In the genomic region with DNA sequence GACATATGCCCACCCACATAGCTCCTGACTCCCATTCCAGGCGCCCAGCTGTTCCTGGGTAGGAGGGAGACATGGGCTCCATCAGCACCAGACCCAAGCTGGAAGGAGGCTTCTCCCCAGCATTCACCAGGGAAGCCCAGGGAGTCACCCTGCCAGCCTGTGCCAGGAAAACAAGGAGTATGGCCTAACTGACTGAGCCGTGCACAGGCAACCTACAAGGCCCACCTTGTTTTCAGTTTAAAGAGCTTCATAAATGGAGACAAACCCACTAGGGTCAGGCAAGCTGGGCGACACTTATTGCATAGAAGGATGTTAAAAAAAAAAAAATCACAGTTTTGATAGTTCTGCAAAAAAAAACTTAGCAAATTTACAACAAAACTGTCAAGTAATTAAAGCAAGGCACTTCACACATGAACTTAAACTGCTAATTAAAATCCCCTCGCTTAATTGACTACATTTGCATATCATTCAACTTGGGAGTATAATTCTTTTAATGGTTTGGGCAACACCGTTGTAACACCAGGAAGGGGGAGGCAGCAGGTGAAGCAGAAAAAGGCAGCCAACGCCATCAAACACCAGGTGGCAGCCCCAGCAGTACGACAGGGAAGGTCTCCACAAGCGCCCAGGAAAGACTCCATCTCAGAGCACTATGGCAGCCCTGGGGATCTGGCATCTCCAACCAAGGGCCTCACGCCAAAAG, we compare ENCODE assay signal across 11 mouse cellular contexts. TPM values are rescaled to one million over a fixed set of nuclear protein-coding genes. Genes with fewer than 3 reads are reported as not detected.
A peak's percentile ranks its signal among the peaks of the same experiment; 100 is the strongest.
DNase-seq lines count a peak whose midpoint lies in the region; ATAC-seq and TF ChIP-seq lines count a peak whose summit lies in the region.
"Had no signal": no experiment of that assay in that cellular context is flagged by ENCODE, and none has a peak within 500 bp of the region (broad histone marks: within the 10 kb centered on the region; RNA-seq: fewer than 3 reads in every experiment).

No protein-coding gene starts in this region.

- no peak for TF ChIP-seq POLR2A in spleen, adult 2 months (IDR thresholded peaks at IDR 0.05; ENCODE audit: low read depth, low read length)

- H3K4me2 ChIP-seq in embryonic facial prominence, embryonic 11.5 days (ENCODE audit: low read depth, low read length): no peak overlapping the region; the same call in 1 of the 2 replicates
- H3K4me2 ChIP-seq in hindbrain, embryonic 14.5 days (replicated peaks): peak overlapping the region; percentile 29; the same call in 1 of the 2 replicates
- H3K4me2 ChIP-seq in stomach, embryonic 15.5 days: peak overlapping the region; percentile 17; the same call in 1 of the 2 replicates
- H3K4me2 ChIP-seq: liver, embryonic 12.5 days had no signal

- H3K27ac ChIP-seq in embryonic facial prominence, embryonic 11.5 days (replicated peaks; ENCODE audit: low read depth, low read length): no peak overlapping the region
- no peak overlapping the region for H3K27ac ChIP-seq in embryonic facial prominence, embryonic 10.5 days (replicated peaks)
- no peak overlapping the region for H3K27ac ChIP-seq in spleen, adult 2 months (ENCODE audit: insufficient read depth, low read length)
- peak overlapping the region; percentile 47 for H3K27ac ChIP-seq in hindbrain, embryonic 14.5 days
- H3K27ac ChIP-seq in stomach, embryonic 15.5 days: no peak overlapping the region
- H3K27ac ChIP-seq: liver, embryonic 12.5 days had no signal

- ATAC-seq in embryonic facial prominence, embryonic 11.5 days (replicated peaks; ENCODE audit: insufficient number of reproducible peaks, low FRiP score, low TSS enrichment, low read depth): no peak
- no peak for ATAC-seq in hindbrain, embryonic 14.5 days (ENCODE audit: low FRiP score)
- ATAC-seq in stomach, embryonic 15.5 days (ENCODE audit: insufficient read depth, low FRiP score, low read depth): no peak
- ATAC-seq: liver, embryonic 12.5 days had no signal

- no peak overlapping the region for H3K4me3 ChIP-seq in embryonic facial prominence, embryonic 11.5 days (ENCODE audit: low read depth, low read length)
- H3K4me3 ChIP-seq in embryonic facial prominence, embryonic 10.5 days: no peak overlapping the region
- H3K4me3 ChIP-seq in spleen, adult 2 months (ENCODE audit: extremely low read depth, insufficient read depth, insufficient read length): no peak overlapping the region
- no peak overlapping the region for H3K4me3 ChIP-seq in hindbrain, embryonic 14.5 days (replicated peaks; ENCODE audit: low read length)
- no peak overlapping the region for H3K4me3 ChIP-seq in stomach, embryonic 15.5 days (replicated peaks)
- H3K4me3 ChIP-seq: erythroblast, embryonic 14.5 days; liver, embryonic 12.5 days had no signal

- 0 out of 2 replicates have a peak, but pooled peaks have one; percentile 6 for TF ChIP-seq CTCF in spleen, adult 2 months (IDR thresholded peaks at IDR 0.05; ENCODE audit: extremely low read depth, insufficient read depth, insufficient read length, insufficient replicate concordance)

- 0 out of 2 replicates have a peak overlapping the region, but pooled peaks have one; percentile 9 for H3K9ac ChIP-seq in embryonic facial prominence, embryonic 11.5 days (replicated peaks; ENCODE audit: low read length)
- peak overlapping the region; percentile 34; the same call in 1 of the 2 replicates for H3K9ac ChIP-seq in hindbrain, embryonic 14.5 days
- H3K9ac ChIP-seq in stomach, embryonic 15.5 days: no peak overlapping the region
- H3K9ac ChIP-seq: liver, embryonic 12.5 days had no signal

- DNase-seq in embryonic facial prominence, embryonic 11.5 days (ENCODE audit: low spot score): no peak
- no peak for DNase-seq in embryonic facial prominence, embryonic 10.5 days (ENCODE audit: low spot score)
- no peak for DNase-seq in spleen, adult 2 months (ENCODE audit: low read depth in 1 of 2, low spot score in 2 of 2)
- DNase-seq in spleen, adult 12 weeks (ENCODE audit: low spot score): no peak
- DNase-seq in hindbrain, embryonic 14.5 days (ENCODE audit: low spot score): no peak
- no peak for DNase-seq in kidney, postnatal 10 days
- DNase-seq in embryo, embryonic 10 days (ENCODE audit: low spot score): no peak
- DNase-seq: kidney, postnatal 36 days had no signal

- H3K36me3 ChIP-seq in embryonic facial prominence, embryonic 11.5 days (replicated peaks; ENCODE audit: control insufficient read depth, insufficient read depth, low read depth, low read length): no peaks in the 10 kb centered on the region; the same call in 1 of the 2 replicates
- peaks cover 47% of the 10 kb centered on the region for H3K36me3 ChIP-seq in embryonic facial prominence, embryonic 10.5 days (replicated peaks)
- H3K36me3 ChIP-seq in spleen, adult 2 months (ENCODE audit: control insufficient read depth, insufficient read depth, low read length): no peaks in the 10 kb centered on the region
- no peaks in the 10 kb centered on the region for H3K36me3 ChIP-seq in hindbrain, embryonic 14.5 days (replicated peaks; ENCODE audit: control insufficient read depth, insufficient read depth)
- peaks cover 6% of the 10 kb centered on the region; the same call in 1 of the 2 replicates for H3K36me3 ChIP-seq in stomach, embryonic 15.5 days

- WGBS in embryonic facial prominence, embryonic 11.5 days: 66% methylated on average over 9 of the region's 9 CpGs
- WGBS in embryonic facial prominence, embryonic 10.5 days: 77% methylated on average over 9 of the region's 9 CpGs
- 69% methylated on average over 9 of the region's 9 CpGs for WGBS in spleen, adult 2 months
- WGBS in hindbrain, embryonic 14.5 days: 49% methylated on average over 9 of the region's 9 CpGs
- 64% methylated on average over 9 of the region's 9 CpGs for WGBS in stomach, embryonic 15.5 days

- H3K4me1 ChIP-seq in embryonic facial prominence, embryonic 11.5 days (ENCODE audit: control insufficient read depth, insufficient read depth, low read length): peaks cover 3% of the 10 kb centered on the region
- peaks cover 84% of the 10 kb centered on the region for H3K4me1 ChIP-seq in embryonic facial prominence, embryonic 10.5 days
- H3K4me1 ChIP-seq in spleen, adult 2 months (ENCODE audit: control insufficient read depth, insufficient read depth, insufficient read length): peaks cover 60% of the 10 kb centered on the region; the same call in 1 of the 2 replicates
- peaks cover 71% of the 10 kb centered on the region for H3K4me1 ChIP-seq in hindbrain, embryonic 14.5 days (replicated peaks; ENCODE audit: control insufficient read depth, insufficient read depth, low read length)
- peaks cover 71% of the 10 kb centered on the region for H3K4me1 ChIP-seq in stomach, embryonic 15.5 days

- no peaks in the 10 kb centered on the region for H3K9me3 ChIP-seq in embryonic facial prominence, embryonic 11.5 days (replicated peaks; ENCODE audit: control insufficient read depth, low read length)
- H3K9me3 ChIP-seq in embryonic facial prominence, embryonic 10.5 days: no peaks in the 10 kb centered on the region
- no peaks in the 10 kb centered on the region for H3K9me3 ChIP-seq in hindbrain, embryonic 14.5 days (ENCODE audit: control insufficient read depth, low read length)
- H3K9me3 ChIP-seq in stomach, embryonic 15.5 days: no peaks in the 10 kb centered on the region
- H3K9me3 ChIP-seq: liver, embryonic 12.5 days had no signal

- H3K27me3 ChIP-seq in embryonic facial prominence, embryonic 11.5 days (ENCODE audit: control insufficient read depth, insufficient read depth, low read length): no peaks in the 10 kb centered on the region
- no peaks in the 10 kb centered on the region for H3K27me3 ChIP-seq in embryonic facial prominence, embryonic 10.5 days (replicated peaks; ENCODE audit: low read depth, poor library complexity, severe bottlenecking)
- no peaks in the 10 kb centered on the region for H3K27me3 ChIP-seq in spleen, adult 2 months (ENCODE audit: control insufficient read depth, insufficient read depth, low read length)
- H3K27me3 ChIP-seq in hindbrain, embryonic 14.5 days (ENCODE audit: control insufficient read depth, insufficient read depth, low read length): no peaks in the 10 kb centered on the region
- no peaks in the 10 kb centered on the region for H3K27me3 ChIP-seq in stomach, embryonic 15.5 days (replicated peaks)
- H3K27me3 ChIP-seq: liver, embryonic 12.5 days had no signal

RNA-seq across cellular contexts. Expression of gene Ski, which starts 9.2 kb away (rescaled TPM):
- 15.4 and 15.9 TPM in 2 replicates for polyA plus RNA-seq in embryonic facial prominence, embryonic 11.5 days (2014; fragmentation: Nextera tagmentation; extraction: Ambion mirVana)
- polyA plus RNA-seq in embryonic facial prominence, embryonic 10.5 days (2016; fragmentation: Nextera tagmentation; extraction: Ambion mirVana): 8.5 and 10.7 TPM in 2 replicates
- 32.2 and 40.6 TPM in 2 replicates for polyA plus RNA-seq in spleen, adult 2 months (2012; rRNA removed)
- 15.1 and 15.6 TPM in 2 replicates for polyA plus RNA-seq in hindbrain, embryonic 14.5 days (2014; fragmentation: Nextera tagmentation; extraction: Ambion mirVana)
- polyA plus RNA-seq in stomach, embryonic 15.5 days (2015; fragmentation: Nextera tagmentation; extraction: Ambion mirVana): 16.2 and 16.6 TPM in 2 replicates

RNA-seq across cellular contexts. Expression of gene Faap20, which starts 36.4 kb away (rescaled TPM):
- polyA plus RNA-seq in embryonic facial prominence, embryonic 11.5 days (2014; fragmentation: Nextera tagmentation; extraction: Ambion mirVana): 87.8 and 93.4 TPM in 2 replicates
- 99.6 and 100 TPM in 2 replicates for polyA plus RNA-seq in embryonic facial prominence, embryonic 10.5 days (2016; fragmentation: Nextera tagmentation; extraction: Ambion mirVana)
- 43.2 and 64.8 TPM in 2 replicates for polyA plus RNA-seq in spleen, adult 2 months (2012; rRNA removed)
- polyA plus RNA-seq in hindbrain, embryonic 14.5 days (2014; fragmentation: Nextera tagmentation; extraction: Ambion mirVana): 69.0 and 76.0 TPM in 2 replicates
- 64.5 and 65.8 TPM in 2 replicates for polyA plus RNA-seq in stomach, embryonic 15.5 days (2015; fragmentation: Nextera tagmentation; extraction: Ambion mirVana)
